15 mouse cellular contexts compared by ENCODE assay signal in the genomic region with DNA sequence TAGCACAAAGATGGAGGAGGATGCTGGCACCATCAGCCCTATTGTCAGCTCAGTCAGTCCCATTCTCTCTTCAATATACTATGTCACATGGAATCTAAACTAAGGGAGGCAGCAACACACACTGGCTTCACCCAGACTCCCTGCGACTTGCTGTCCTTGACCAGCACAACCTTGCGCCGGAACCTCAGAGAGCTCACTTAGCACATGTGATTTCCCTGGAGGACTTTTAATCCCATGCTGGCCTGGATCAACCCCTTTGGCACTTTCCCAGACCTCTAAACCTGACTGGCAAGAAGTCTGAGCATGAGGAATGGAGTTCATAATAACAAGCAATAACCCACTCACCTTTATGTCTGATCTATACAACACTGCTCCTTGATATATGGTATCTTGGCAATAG.
"Had no signal": no experiment of that assay in that cellular context is flagged by ENCODE, and none has a peak within 500 bp of the region (broad histone marks: within the 10 kb centered on the region; RNA-seq: fewer than 3 reads in every experiment).

No protein-coding gene starts in this region.

- H3K4me2 ChIP-seq: limb, embryonic 15.5 days; liver, embryonic 12.5 days; lung, embryonic 14.5 days; neural tube, embryonic 12.5 days had no signal

- ATAC-seq: intestine, postnatal 0 days; liver, embryonic 12.5 days had no signal

- H3K4me3 ChIP-seq: limb, embryonic 15.5 days; liver, embryonic 12.5 days; midbrain, embryonic 10.5 days; myocyte; neural tube, embryonic 12.5 days had no signal

- H3K36me3 ChIP-seq: limb, embryonic 15.5 days; liver, embryonic 12.5 days; midbrain, embryonic 10.5 days; neural tube, embryonic 12.5 days had no signal

- H3K27ac ChIP-seq: limb, embryonic 15.5 days; liver, embryonic 12.5 days; midbrain, embryonic 10.5 days; neural tube, embryonic 12.5 days had no signal

- H3K9me3 ChIP-seq: limb, embryonic 15.5 days; liver, embryonic 12.5 days; midbrain, embryonic 10.5 days; neural tube, embryonic 12.5 days had no signal

- H3K27me3 ChIP-seq: limb, embryonic 15.5 days; liver, embryonic 12.5 days; neural tube, embryonic 12.5 days had no signal

- DNase-seq: layer of hippocampus, adult 9-11 months; layer of hippocampus, postnatal 36 days; lung, embryonic 14.5 days; lung, postnatal 10 days; lung, postnatal 4 days; midbrain, embryonic 14.5 days; spleen, adult 18-20 months; thymus, adult 18-20 months; thymus, postnatal 14 days had no signal

- H3K4me1 ChIP-seq: limb, embryonic 15.5 days; liver, embryonic 12.5 days; midbrain, embryonic 10.5 days; neural tube, embryonic 12.5 days had no signal

- H3K9ac ChIP-seq: limb, embryonic 15.5 days; liver, embryonic 12.5 days; lung, embryonic 14.5 days; neural tube, embryonic 12.5 days had no signal
